Mouse (Mus musculus) left cerebral cortex, postnatal 36 days (tissue): ENCODE results near the gene Gm42906. TPM values are rescaled to one million over a fixed set of nuclear protein-coding genes. Genes with fewer than 3 reads are reported as not detected.

Source experiments
- DNase-seq, 2 experiments: peaks; one replicate each; pipeline ENCODE4 v3.0.0; 2021 to 2022; ENCODE audit warnings: low spot score in 2 of 2, mixed read lengths in 1 of 2
- intact Hi-C: fragments of 180-260 bp; cut with DNase I; formaldehyde crosslinking; loops from one replicate; pipeline ENCODE4 v1.15.1; 2025
- total RNA-seq, 2 experiments: library from RNA; stranded (reverse); gene quantifications; 2 replicates each; pipeline ENCODE4 v1.2.3; 2021

The Gm42906 gene
- total RNA-seq, 2 experiments from 2014 or later, result not detected

GRCm38 (mm10) chr5:151061942-151062341 lies 366.0 kb downstream of the Gm42906 start:
- no peak for DNase-seq
- intact Hi-C loops, result no loop called here

- DNase-seq, result peak in 1 of 2 experiments; percentile 35
- intact Hi-C loops, result no loop called here
These were observed 367.5 kb downstream of the Gm42906 start for GRCm38 (mm10) chr5:151060476-151060875.

GRCm38 (mm10) chr5:151059772-151060171 lies 368.2 kb downstream of the Gm42906 start:
- peak; percentile 43 to 46 for DNase-seq
- intact Hi-C loops, result loop anchor here (5.0 kb wide), 1 partner anchor 37 kb away; no protein-coding TSS in a partner anchor

- DNase-seq, result no peak
- intact Hi-C loops, result loop anchor here (5.0 kb wide), 1 partner anchor 37 kb away; no protein-coding TSS in a partner anchor
These were observed 368.6 kb downstream of the Gm42906 start for GRCm38 (mm10) chr5:151059352-151059751.

GRCm38 (mm10) chr5:151057716-151058115 lies 370.2 kb downstream of the Gm42906 start:
- DNase-seq, result no peak
- intact Hi-C loops, result loop anchor here (5.0 kb wide), 1 partner anchor 35 kb away; no protein-coding TSS in a partner anchor

GRCm38 (mm10) chr5:151056920-151057294 lies 371.1 kb downstream of the Gm42906 start:
- intact Hi-C loops, result loop anchor here (5.0 kb wide), 1 partner anchor 35 kb away; no protein-coding TSS in a partner anchor
- DNase-seq, result no peak

- peak; percentile 36 to 48 for DNase-seq
- intact Hi-C loops, result loop anchor here (5.0 kb wide), 1 partner anchor 34 kb away; no protein-coding TSS in a partner anchor
These were observed 371.6 kb downstream of the Gm42906 start for GRCm38 (mm10) chr5:151056255-151056919.

- intact Hi-C loops, result loop anchor here (5.0 kb wide), 1 partner anchor 33 kb away; no protein-coding TSS in a partner anchor
- DNase-seq, result no peak
These were observed 372.4 kb downstream of the Gm42906 start for GRCm38 (mm10) chr5:151055426-151056090.

- DNase-seq, result no peak
- intact Hi-C loops, result loop anchor here (5.0 kb wide), 1 partner anchor 32 kb away; no protein-coding TSS in a partner anchor
These were observed 373.2 kb downstream of the Gm42906 start for GRCm38 (mm10) chr5:151054743-151055114.

GRCm38 (mm10) chr5:151054100-151054742 lies 373.7 kb downstream of the Gm42906 start:
- no peak for DNase-seq
- intact Hi-C loops, result no loop called here

- DNase-seq, result no peak
- intact Hi-C loops, result no loop called here
These were observed 374.8 kb downstream of the Gm42906 start for GRCm38 (mm10) chr5:151053190-151053589.

GRCm38 (mm10) chr5:151052331-151052730 lies 375.6 kb downstream of the Gm42906 start:
- no peak for DNase-seq
- intact Hi-C loops, result no loop called here

- no peak for DNase-seq
- intact Hi-C loops, result no loop called here
These were observed 380.5 kb downstream of the Gm42906 start for GRCm38 (mm10) chr5:151047488-151047887.

- intact Hi-C loops, result no loop called here
- DNase-seq, result no peak
These were observed 381.0 kb downstream of the Gm42906 start for GRCm38 (mm10) chr5:151046917-151047316.

GRCm38 (mm10) chr5:151046131-151046530 lies 381.8 kb downstream of the Gm42906 start:
- no peak for DNase-seq
- intact Hi-C loops, result no loop called here

- DNase-seq, result no peak
- intact Hi-C loops, result no loop called here
These were observed 385.1 kb downstream of the Gm42906 start for GRCm38 (mm10) chr5:151042911-151043310.

GRCm38 (mm10) chr5:151037871-151038270 lies 390.1 kb downstream of the Gm42906 start:
- no peak for DNase-seq
- intact Hi-C loops, result no loop called here

- intact Hi-C loops, result no loop called here
- no peak for DNase-seq
These were observed 393.0 kb downstream of the Gm42906 start for GRCm38 (mm10) chr5:151034715-151035512.

GRCm38 (mm10) chr5:151028906-151029305 lies 399.1 kb downstream of the Gm42906 start:
- DNase-seq, result no peak
- intact Hi-C loops, result no loop called here

GRCm38 (mm10) chr5:151027171-151027570 lies 400.8 kb downstream of the Gm42906 start:
- intact Hi-C loops, result no loop called here
- DNase-seq, result no peak
